Mouse (Mus musculus) olfactory bulb, adult 2 months (tissue): ENCODE data around the gene Ryr1.

Experiments used
- CTCF ChIP-seq: fragments of 200-500 bp; IDR thresholded peaks from 2 replicates; pipeline ENCODE4 v1.5.1; 2012; ENCODE audit warnings: low read depth, mild to moderate bottlenecking, low read length, moderate library complexity; ENCODE audit not compliant: insufficient read depth
- POLR2A ChIP-seq: fragments of 200-500 bp; IDR thresholded peaks from 2 replicates; pipeline ENCODE4 v1.6.1; 2012; ENCODE audit warnings: mild to moderate bottlenecking, low read depth, low read length, moderate library complexity; ENCODE audit not compliant: insufficient read depth

- no peak for TF ChIP-seq CTCF
- TF ChIP-seq POLR2A: no peak
These were observed 165.4 kb downstream of the Ryr1 start for GRCm38 (mm10) chr7:28959505-28960045.
